Mouse (Mus musculus) embryonic facial prominence, embryonic 12.5 days (tissue): ENCODE results near the gene Fryl. TPM values are rescaled to one million over a fixed set of nuclear protein-coding genes. Genes with fewer than 3 reads are reported as not detected.
"Not testable (repeated sequence)": the region's sequence is repeated elsewhere in the genome, so short reads cannot be mapped to it uniquely, and the experiment has no call there.

Source experiments
- ATAC-seq: fragments of 200-750 bp; cut with Nextera tagmentation; 2 replicates; pipeline ENCODE4 v1.8.0; 2017; ENCODE audit not compliant: insufficient number of reproducible peaks, insufficient read depth, low FRiP score, low TSS enrichment
- H3K27ac ChIP-seq: fragments of 300-500 bp; sonication (generic); 2 replicates; pipeline ENCODE4 v1.5.1; 2016; ENCODE audit warnings: mild to moderate bottlenecking
- H3K27me3 ChIP-seq: fragments of 300-500 bp; sonication (generic); 2 replicates; pipeline ENCODE4 v1.6.1; 2016; ENCODE audit warnings: mild to moderate bottlenecking, moderate library complexity
- H3K36me3 ChIP-seq: fragments of 300-500 bp; sonication (generic); 2 replicates; pipeline ENCODE4 v1.6.1; 2016; ENCODE audit warnings: mild to moderate bottlenecking
- H3K4me1 ChIP-seq: fragments of 300-500 bp; sonication (generic); 2 replicates; pipeline ENCODE4 v1.6.1; 2016
- H3K4me2 ChIP-seq: fragments of 300-500 bp; sonication (generic); replicated peaks from 2 replicates; pipeline ENCODE4 v1.6.1; 2016; ENCODE audit warnings: mild to moderate bottlenecking, moderate library complexity
- H3K4me3 ChIP-seq: fragments of 300-500 bp; sonication (generic); 2 replicates; pipeline ENCODE4 v1.5.1; 2016; ENCODE audit warnings: mild to moderate bottlenecking
- H3K9ac ChIP-seq: fragments of 300-500 bp; sonication (generic); 2 replicates; pipeline ENCODE4 v1.6.1; 2016; ENCODE audit warnings: mild to moderate bottlenecking, moderate library complexity
- H3K9me3 ChIP-seq: fragments of 300-500 bp; sonication (generic); 2 replicates; pipeline ENCODE4 v1.6.1; 2016; ENCODE audit warnings: mild to moderate bottlenecking, moderate library complexity
- WGBS: fragments of 180-500 bp; shearing (Covaris S2); methylation state at CpG from one replicate; pipeline ENCODE4 v1.1.7; 2016; 5-methylcytosine and 5-hydroxymethylcytosine counted together
- polyA plus RNA-seq: library from polyadenylated mRNA; unstranded; fragments of >200 nt; fragmentation: Nextera tagmentation; extraction: Ambion mirVana; gene quantifications from 2 replicates; pipeline ENCODE4 v1.2.1, GENCODE M21; 2016

Fryl gene
- polyA plus RNA-seq, 1 experiment from 2014 or later = 28.6 TPM

DNA sequence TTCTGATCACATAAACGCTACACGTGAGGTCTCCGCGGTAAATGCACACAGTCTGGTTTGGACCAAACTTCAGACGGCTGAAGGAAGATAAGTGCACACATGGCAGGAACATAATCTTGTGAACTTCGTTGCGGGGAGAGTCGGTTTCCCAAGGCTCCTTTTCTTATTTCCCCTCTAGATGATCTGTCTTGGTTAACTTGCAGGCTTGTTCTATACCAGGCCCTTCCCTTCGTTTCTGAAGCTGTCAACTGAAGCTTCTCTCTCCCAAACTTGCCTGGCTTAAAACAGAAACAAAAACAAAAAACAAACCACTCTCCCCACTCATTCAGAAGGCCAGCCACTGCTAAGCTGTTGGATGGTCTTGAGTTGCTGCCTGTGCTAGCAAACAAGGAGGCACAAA is 241.7 kb downstream of the Fryl start:
- H3K4me1 ChIP-seq = 0 out of 2 replicates have a peak, but pooled peaks cover 5% of the 10 kb centered on the region
- no peak overlapping the region for H3K4me2 ChIP-seq
- H3K27me3 ChIP-seq = peaks cover 20% of the 10 kb centered on the region
- H3K4me3 ChIP-seq = no peak overlapping the region
- 30% methylated on average over 9 of the region's 9 CpGs for WGBS
- no peak overlapping the region for H3K9ac ChIP-seq
- H3K9me3 ChIP-seq = no peaks in the 10 kb centered on the region
- no peak overlapping the region for H3K27ac ChIP-seq
- no peaks in the 10 kb centered on the region for H3K36me3 ChIP-seq
- ATAC-seq = no peak

DNA sequence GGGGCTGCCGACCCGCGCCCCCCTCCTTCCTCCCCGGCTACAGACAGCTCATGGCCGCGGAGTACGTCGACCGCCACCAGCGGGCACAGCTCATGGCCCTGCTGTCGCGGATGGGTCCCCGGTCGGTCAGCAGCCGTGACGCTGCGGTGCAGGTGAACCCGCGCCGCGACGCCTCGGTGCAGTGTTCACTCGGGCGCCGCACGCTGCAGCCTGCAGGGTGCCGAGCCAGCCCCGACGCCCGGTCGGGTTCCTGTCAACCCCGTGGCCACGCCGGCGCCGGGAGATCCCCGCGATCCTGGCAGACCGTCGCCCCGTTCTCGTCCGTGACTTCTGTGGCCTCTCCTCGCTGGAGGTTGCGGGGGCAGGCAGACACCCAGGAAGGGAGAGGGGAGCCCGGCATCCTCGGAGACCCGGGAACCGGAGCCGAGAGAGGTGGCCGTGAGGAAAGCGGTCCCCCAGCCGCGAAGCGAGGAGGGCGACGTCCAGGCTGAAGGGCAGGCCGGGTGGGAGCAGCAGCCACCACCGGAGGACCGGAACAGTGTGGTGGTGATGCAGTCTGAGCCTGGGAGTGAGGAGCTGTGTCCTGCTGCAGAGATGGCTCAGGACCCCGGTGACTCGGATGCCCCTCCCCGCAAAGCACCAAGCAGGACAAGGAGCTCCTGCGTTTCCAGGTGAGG is 242.7 kb downstream of the Fryl start:
- Histone ChIP-seq H3K4me2 (peak overlapping the region; percentile 59), H3K4me3 (peak overlapping the region; percentile 36), H3K9ac (peak overlapping the region; percentile 31; the same call in 1 of the 2 replicates), H3K27me3 (peaks cover 20% of the 10 kb centered on the region)
- H3K36me3 ChIP-seq, H3K27ac ChIP-seq, H3K9me3 ChIP-seq, H3K4me1 ChIP-seq: not testable (repeated sequence)
- 1% methylated on average over 53 of the region's 65 CpGs for WGBS
- peak; percentile 69 for ATAC-seq

DNA sequence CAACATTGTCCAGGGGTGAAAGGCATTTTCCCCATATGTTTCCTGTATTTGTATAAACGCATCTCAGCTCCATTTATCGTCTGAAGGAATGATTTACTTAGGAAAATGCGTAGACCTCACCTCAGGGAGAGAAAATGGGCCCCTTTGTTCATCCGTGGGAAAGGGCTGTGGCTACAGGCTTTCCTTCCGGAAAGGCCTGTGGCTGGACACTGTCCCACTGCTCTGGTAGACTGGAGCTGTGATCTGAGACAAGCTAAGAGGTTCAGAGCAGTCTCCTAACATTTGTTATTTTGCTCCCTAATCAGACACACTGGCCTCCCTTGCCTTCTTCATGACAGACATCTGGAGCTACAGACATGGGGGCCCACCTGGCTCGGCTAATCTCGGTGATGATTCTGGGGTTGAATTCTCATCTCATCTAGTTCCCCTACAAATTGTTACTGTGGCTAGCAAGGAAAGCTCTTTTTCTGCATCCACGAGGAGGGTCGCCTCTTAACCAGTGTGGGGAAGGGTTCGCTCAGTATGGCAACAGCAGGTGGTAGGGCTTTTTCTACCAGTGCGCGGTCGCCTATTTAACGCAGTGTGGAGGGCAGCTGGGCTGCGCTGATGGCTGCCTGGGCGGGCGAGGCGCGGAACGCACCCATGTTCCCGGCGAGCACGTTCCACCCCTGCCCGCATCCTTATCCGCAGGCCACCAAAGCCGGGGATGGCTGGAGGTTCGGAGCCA is 243.4 kb downstream of the Fryl start:
- 18% methylated on average over 24 of the region's 27 CpGs for WGBS
- peak overlapping the region; percentile 59 for H3K4me2 ChIP-seq
- H3K4me3 ChIP-seq = peak overlapping the region; percentile 36
- H3K4me1 ChIP-seq, H3K9me3 ChIP-seq, H3K27ac ChIP-seq, H3K36me3 ChIP-seq, H3K9ac ChIP-seq: not testable (repeated sequence)
- peaks cover 27% of the 10 kb centered on the region for H3K27me3 ChIP-seq
- ATAC-seq = peak; percentile 80; the same call in 1 of the 2 replicates

DNA sequence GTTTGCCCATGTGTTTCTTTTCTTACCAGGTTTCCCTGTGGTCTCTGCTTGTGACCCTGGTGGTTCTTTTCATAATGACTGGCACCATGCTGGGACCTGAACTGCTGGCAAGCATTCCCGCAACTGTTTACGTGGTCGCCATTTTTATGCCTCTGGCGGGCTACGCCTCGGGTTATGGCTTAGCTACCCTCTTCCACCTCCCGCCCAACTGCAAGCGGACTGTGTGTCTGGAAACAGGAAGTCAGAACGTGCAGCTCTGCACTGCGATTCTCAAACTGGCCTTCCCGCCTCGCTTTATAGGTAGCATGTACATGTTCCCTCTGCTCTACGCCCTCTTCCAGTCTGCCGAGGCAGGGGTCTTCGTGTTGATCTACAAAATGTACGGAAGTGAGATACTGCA is 244.6 kb downstream of the Fryl start:
- Histone ChIP-seq H3K4me1 (peaks cover 10% of the 10 kb centered on the region; the same call in 1 of the 2 replicates), H3K27me3 (peaks cover 40% of the 10 kb centered on the region)
- not testable (repeated sequence) for H3K36me3 ChIP-seq, ATAC-seq, H3K9me3 ChIP-seq, H3K4me2 ChIP-seq, H3K27ac ChIP-seq, H3K4me3 ChIP-seq, H3K9ac ChIP-seq
- WGBS = 88% methylated on average over 16 of the region's 16 CpGs

DNA sequence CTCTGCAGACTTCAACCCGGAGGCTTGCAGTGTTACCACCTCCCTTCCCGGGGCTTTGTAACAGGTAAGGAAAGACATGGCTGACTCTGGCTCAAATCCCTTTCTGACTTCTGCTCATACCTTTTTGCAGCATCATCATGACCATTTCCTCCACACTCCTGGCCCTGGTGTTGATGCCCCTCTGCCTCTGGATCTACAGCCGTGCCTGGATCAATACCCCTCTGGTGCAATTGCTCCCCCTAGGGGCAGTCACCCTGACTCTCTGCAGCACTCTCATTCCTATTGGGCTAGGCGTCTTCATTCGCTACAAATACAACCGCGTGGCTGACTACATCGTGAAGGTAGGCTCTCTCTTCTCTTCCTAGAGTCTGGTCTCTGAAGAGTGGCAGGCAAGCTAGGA is 248.2 kb downstream of the Fryl start:
- H3K4me2 ChIP-seq, H3K4me3 ChIP-seq, H3K9ac ChIP-seq, H3K4me1 ChIP-seq, H3K27ac ChIP-seq, ATAC-seq, H3K36me3 ChIP-seq, H3K9me3 ChIP-seq: not testable (repeated sequence)
- H3K27me3 ChIP-seq = peaks cover 46% of the 10 kb centered on the region
- 43% methylated on average over 8 of the region's 8 CpGs for WGBS

DNA sequence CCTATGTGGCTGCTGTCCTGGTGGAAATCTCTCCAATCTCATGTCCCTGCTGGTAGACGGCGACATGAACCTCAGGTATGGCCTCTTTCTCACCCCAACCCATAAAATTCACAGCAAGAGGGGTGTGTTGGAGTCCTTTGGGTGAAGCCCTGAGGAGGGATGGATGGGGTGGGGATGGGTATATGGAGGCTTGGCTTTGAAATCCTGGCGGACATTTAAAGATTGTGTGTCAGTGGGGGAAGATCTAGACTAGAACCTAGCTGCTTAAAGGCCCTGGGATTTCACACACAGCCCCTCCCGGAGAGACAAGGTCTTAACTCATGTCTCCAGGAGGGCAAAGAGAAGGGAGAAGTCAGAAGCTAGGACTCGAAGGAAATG is 248.8 kb downstream of the Fryl start:
- 41% methylated on average over 5 of the region's 5 CpGs for WGBS

DNA sequence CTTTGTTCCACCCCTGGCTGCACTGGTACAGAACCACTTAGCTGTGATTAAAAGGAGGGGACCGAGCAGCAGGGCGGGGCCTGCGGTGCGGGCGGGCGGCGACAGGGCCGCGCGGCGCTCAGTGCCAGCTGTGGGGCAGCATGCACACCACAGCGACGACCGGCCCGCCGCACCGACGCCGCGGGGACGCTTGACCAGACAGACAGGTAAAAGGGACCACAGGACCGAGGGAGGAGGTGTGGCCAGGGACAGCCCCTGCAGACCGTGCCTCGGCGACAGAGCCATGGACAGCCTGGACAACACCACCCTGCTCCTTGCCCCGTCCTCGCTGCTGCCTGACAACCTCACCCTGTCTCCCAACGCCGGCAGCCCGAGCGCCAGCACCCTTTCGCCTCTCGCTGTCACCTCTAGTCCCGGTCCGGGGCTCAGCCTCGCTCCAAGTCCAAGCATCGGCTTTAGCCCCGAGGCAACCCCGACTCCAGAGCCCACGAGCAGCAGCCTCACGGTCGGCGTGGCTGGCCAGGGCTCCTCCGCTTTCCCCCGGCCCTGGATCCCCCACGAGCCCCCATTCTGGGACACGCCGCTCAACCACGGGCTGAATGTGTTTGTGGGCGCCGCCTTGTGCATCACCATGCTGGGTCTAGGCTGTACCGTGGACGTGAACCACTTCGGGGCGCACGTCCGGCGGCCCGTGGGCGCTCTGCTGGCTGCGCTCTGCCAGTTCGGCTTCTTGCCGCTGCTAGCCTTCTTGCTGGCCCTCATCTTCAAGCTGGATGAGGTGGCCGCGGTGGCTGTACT is 249.4 kb downstream of the Fryl start, which contains the start of gene Slc10a4:
Gene Slc10a4 (plus strand): TSS at position 100 of the 798 bp plus-strand sequence.
- H3K4me1 ChIP-seq = peaks cover 8% of the 10 kb centered on the region; the same call in 1 of the 2 replicates
- H3K9me3 ChIP-seq = no peaks in the 10 kb centered on the region
- peaks cover 40% of the 10 kb centered on the region for H3K27me3 ChIP-seq
- no peaks in the 10 kb centered on the region for H3K36me3 ChIP-seq
- peak; percentile 77; the same call in 1 of the 2 replicates for ATAC-seq
- peak within 1 kb of the TSS; percentile 73 for H3K4me2 ChIP-seq
- WGBS = 8% methylated on average over 65 of the region's 65 CpGs
- peak within 1 kb of the TSS; percentile 40 for H3K4me3 ChIP-seq
- no peak within 1 kb of the TSS for H3K27ac ChIP-seq
- peak within 1 kb of the TSS; percentile 7; the same call in 1 of the 2 replicates for H3K9ac ChIP-seq

More for the DNA sequence above, 248.8 kb downstream of the Fryl start:
- H3K4me1 ChIP-seq = peaks cover 8% of the 10 kb centered on the region; the same call in 1 of the 2 replicates
- H3K4me2 ChIP-seq = peak overlapping the region; percentile 73
- no peak overlapping the region for H3K9ac ChIP-seq
- H3K36me3 ChIP-seq = no peaks in the 10 kb centered on the region
- H3K9me3 ChIP-seq = no peaks in the 10 kb centered on the region
- H3K27me3 ChIP-seq = peaks cover 40% of the 10 kb centered on the region
- no peak for ATAC-seq
- no peak overlapping the region for H3K27ac ChIP-seq
- H3K4me3 ChIP-seq = peak overlapping the region; percentile 40; the same call in 1 of the 2 replicates

DNA sequence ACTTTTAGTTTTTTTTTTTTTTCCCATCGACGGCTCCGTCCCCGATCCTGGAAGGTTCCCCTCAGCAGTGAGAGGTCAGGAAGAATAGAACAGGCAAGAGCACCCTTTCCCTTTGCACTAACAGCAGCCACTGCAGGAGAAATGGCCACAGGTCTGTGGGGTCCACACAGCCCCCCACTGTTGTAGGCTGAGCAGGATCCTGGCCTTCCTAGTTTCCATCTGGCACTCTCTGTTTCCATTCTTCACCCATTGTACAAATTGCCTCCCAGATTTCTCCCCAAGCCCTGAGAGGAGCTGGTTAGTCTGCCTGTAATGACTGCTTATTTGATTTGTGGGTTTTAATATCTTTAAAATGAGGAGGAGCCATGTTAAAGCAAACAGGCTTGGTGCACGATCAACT is 252.4 kb downstream of the Fryl start:
- H3K27me3 ChIP-seq = peaks cover 40% of the 10 kb centered on the region
- no peak for ATAC-seq
- H3K36me3 ChIP-seq = no peaks in the 10 kb centered on the region
- H3K27ac ChIP-seq = no peak overlapping the region
- no peaks in the 10 kb centered on the region for H3K9me3 ChIP-seq
- no peak overlapping the region for H3K9ac ChIP-seq
- no peak overlapping the region for H3K4me2 ChIP-seq
- H3K4me3 ChIP-seq = no peak overlapping the region
- peaks cover 8% of the 10 kb centered on the region; the same call in 1 of the 2 replicates for H3K4me1 ChIP-seq
- 82% methylated on average over 5 of the region's 5 CpGs for WGBS

DNA sequence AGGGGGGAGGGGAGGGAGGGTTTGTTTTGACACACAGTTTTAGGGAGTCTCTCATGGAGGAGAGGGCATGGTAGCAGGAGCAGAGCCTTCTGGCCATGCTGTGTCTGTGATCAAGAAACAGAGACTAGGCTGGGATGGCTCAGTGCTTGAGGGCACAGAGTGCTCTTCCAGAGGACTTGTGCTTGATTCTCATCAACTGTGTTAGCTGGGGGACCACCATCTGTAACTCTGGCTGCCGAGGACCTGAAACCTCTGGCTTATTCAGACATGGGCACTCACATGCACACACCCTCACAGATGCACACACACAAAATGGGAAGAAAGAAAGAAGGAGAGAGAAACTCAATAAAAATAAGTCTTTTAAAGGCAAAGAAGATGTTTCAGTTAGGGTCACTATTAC is 257.9 kb downstream of the Fryl start:
- H3K4me1 ChIP-seq, H3K4me2 ChIP-seq, H3K36me3 ChIP-seq, H3K4me3 ChIP-seq, H3K27me3 ChIP-seq, H3K9ac ChIP-seq, ATAC-seq, H3K9me3 ChIP-seq, H3K27ac ChIP-seq: not testable (repeated sequence)
- 70% methylated on average over 1 of the region's 1 CpGs for WGBS

DNA sequence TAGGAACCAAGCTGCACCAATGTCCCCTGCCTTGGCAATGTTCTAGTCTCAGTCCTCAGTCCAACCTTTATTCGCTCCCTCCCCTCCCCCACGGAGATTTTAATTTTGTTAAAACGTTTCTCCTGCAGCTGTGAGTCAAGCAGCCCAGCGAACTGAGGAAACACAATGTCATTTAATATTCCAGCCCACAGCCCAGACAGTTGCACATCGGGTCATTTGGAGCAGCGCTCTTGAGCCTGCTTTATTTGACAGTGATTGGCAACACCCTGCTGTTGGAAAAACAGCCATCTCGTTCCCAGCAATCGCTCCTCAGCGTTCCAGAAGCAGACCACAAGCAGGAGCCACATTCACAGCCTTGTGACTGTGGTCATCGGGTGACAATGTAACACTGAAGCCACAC is 261.0 kb downstream of the Fryl start:
- Histone ChIP-seq H3K4me1 (peaks cover 5% of the 10 kb centered on the region; the same call in 1 of the 2 replicates), H3K36me3 (no peaks in the 10 kb centered on the region), H3K27me3 (no peaks in the 10 kb centered on the region), H3K4me2 (no peak overlapping the region), H3K4me3 (no peak overlapping the region), H3K9ac (no peak overlapping the region), H3K9me3 (no peaks in the 10 kb centered on the region), H3K27ac (no peak overlapping the region)
- no peak for ATAC-seq
- 21% methylated on average over 10 of the region's 10 CpGs for WGBS

DNA sequence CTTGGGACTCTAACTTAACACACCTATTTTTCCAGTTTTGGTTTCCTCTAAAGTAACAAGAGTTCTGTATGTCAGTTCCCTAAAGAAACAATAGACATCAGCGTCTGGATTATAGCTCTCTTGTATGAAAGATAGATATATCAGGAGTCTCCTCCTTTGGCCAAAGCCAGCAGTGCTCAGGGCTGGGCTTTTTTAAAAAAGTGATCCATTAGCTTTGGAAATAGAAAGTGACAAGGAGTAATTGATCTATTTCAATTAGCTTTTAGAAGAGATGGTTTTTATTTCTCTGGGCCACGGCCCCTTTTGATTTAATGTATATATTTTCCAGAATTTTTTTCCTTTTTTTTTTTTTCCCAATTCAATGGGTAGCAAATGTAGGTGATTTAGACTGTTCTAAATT is 261.5 kb downstream of the Fryl start:
- H3K36me3 ChIP-seq = no peaks in the 10 kb centered on the region
- H3K4me2 ChIP-seq = no peak overlapping the region
- H3K9ac ChIP-seq = no peak overlapping the region
- no peak overlapping the region for H3K27ac ChIP-seq
- no peak for ATAC-seq
- no peak overlapping the region for H3K4me3 ChIP-seq
- WGBS = 57% methylated on average over 2 of the region's 2 CpGs
- peaks cover 5% of the 10 kb centered on the region; the same call in 1 of the 2 replicates for H3K4me1 ChIP-seq
- no peaks in the 10 kb centered on the region for H3K9me3 ChIP-seq
- no peaks in the 10 kb centered on the region for H3K27me3 ChIP-seq
